Mouse (Mus musculus) midbrain, embryonic 13.5 days (tissue): ENCODE measurements at regions not wholly inside any gene's neighbourhood (a gene's known extent, or its start where the extent isn't known, plus 50 kb on each side); places are given as distances from the start of the nearest gene placed in this dataset.

Source experiments
- ATAC-seq: fragments of 200-750 bp; cut with Nextera tagmentation; 2 replicates; pipeline ENCODE4 v1.8.0; 2017; ENCODE audit warnings: mild to moderate bottlenecking, moderate TSS enrichment, moderate library complexity
- H3K27ac ChIP-seq: fragments of 300-500 bp; sonication (generic); 2 replicates; pipeline ENCODE4 v1.5.1; 2015; ENCODE audit warnings: inconsistent platforms, mild to moderate bottlenecking, moderate library complexity
- H3K27me3 ChIP-seq: fragments of 300-500 bp; sonication (generic); 2 replicates; pipeline ENCODE4 v1.6.1; 2015; ENCODE audit warnings: mild to moderate bottlenecking, inconsistent platforms
- H3K36me3 ChIP-seq: fragments of 300-500 bp; sonication (generic); 2 replicates; pipeline ENCODE4 v1.6.1; 2015; ENCODE audit warnings: mild to moderate bottlenecking, inconsistent platforms
- H3K4me1 ChIP-seq: fragments of 300-500 bp; sonication (generic); replicated peaks from 2 replicates; pipeline ENCODE4 v1.6.1; 2015; ENCODE audit warnings: inconsistent platforms
- H3K4me2 ChIP-seq: fragments of 300-500 bp; sonication (generic); replicated peaks from 2 replicates; pipeline ENCODE4 v1.6.1; 2015; ENCODE audit warnings: moderate library complexity, mild to moderate bottlenecking, inconsistent platforms
- H3K4me3 ChIP-seq: fragments of 300-500 bp; sonication (generic); replicated peaks from 2 replicates; pipeline ENCODE4 v1.5.1; 2015; ENCODE audit warnings: mild to moderate bottlenecking, inconsistent platforms
- H3K9ac ChIP-seq: fragments of 300-500 bp; sonication (generic); replicated peaks from 2 replicates; pipeline ENCODE4 v1.6.1; 2015; ENCODE audit warnings: mild to moderate bottlenecking, inconsistent platforms
- H3K9me3 ChIP-seq: fragments of 300-500 bp; sonication (generic); 2 replicates; pipeline ENCODE4 v1.6.1; 2016; ENCODE audit warnings: mild to moderate bottlenecking, inconsistent platforms
- WGBS: fragments of 180-500 bp; shearing (Covaris S2); methylation state at CpG from one replicate; pipeline ENCODE4 v1.1.7; 2015; 5-methylcytosine and 5-hydroxymethylcytosine counted together

DNA sequence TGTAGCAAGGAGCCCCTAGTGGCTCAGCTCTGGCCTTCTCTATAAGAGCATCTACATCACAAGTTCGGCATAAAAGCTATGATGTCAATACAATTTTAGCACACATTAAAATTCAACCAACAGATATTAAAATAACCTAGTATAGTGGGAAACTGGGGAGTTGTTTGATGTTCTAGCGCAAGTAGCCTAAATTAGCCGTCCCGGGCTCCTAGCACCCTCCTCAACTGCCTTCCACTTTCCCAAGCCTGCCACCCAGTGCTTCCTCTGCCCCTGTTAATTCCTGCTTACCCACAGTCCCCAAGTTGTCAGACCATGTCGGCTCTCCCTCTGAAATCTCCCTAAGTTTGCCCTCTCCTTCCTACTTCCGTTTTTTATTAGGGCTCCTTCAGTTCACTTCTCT is 154.2 kb upstream of the Trhde start:
- Histone ChIP-seq H3K27ac (no peak overlapping the region), H3K36me3 (no peaks in the 10 kb centered on the region), H3K9ac (no peak overlapping the region), H3K4me2 (no peak overlapping the region), H3K4me1 (no peaks in the 10 kb centered on the region), H3K27me3 (no peaks in the 10 kb centered on the region), H3K4me3 (no peak overlapping the region), H3K9me3 (no peaks in the 10 kb centered on the region)
- WGBS = 86% methylated on average over 6 of the region's 6 CpGs
- ATAC-seq = no peak

GRCm38 (mm10) chr10:114955608-114956007 is 153.5 kb upstream of the Trhde start:
- ATAC-seq = no peak
- no peaks in the 10 kb centered on the region for H3K4me1 ChIP-seq
- no peak overlapping the region for H3K4me2 ChIP-seq
- H3K27me3 ChIP-seq = no peaks in the 10 kb centered on the region
- H3K9ac ChIP-seq = no peak overlapping the region
- H3K27ac ChIP-seq = no peak overlapping the region
- H3K9me3 ChIP-seq = no peaks in the 10 kb centered on the region
- H3K4me3 ChIP-seq = no peak overlapping the region
- no peaks in the 10 kb centered on the region for H3K36me3 ChIP-seq

GRCm38 (mm10) chr10:114953358-114953757 is 151.3 kb upstream of the Trhde start:
- H3K36me3 ChIP-seq = no peaks in the 10 kb centered on the region
- WGBS = 82% methylated on average over 12 of the region's 12 CpGs
- no peak overlapping the region for H3K4me2 ChIP-seq
- no peaks in the 10 kb centered on the region for H3K4me1 ChIP-seq
- no peak overlapping the region for H3K4me3 ChIP-seq
- no peaks in the 10 kb centered on the region for H3K27me3 ChIP-seq
- H3K9me3 ChIP-seq = no peaks in the 10 kb centered on the region
- ATAC-seq = no peak
- no peak overlapping the region for H3K9ac ChIP-seq
- H3K27ac ChIP-seq = no peak overlapping the region

DNA sequence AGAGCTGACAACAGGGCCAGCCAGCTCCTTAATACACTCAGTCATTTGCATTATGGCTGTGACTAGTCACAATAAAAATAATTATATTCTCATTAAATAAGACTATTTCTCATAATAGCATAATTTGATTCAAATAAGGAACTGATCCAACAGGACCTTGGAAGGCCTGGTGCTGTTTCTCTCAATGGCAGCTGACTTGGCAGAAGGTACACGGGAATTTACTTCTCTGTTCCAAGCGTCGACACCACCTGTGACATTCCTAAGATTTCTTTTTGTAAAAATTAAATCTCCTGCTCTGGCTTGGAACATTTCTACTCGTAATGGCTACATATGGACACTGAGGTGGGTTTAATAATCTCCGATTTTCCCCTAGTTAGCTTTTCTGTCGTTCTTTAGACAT is 147.1 kb upstream of the Trhde start:
- Histone ChIP-seq H3K27me3 (no peaks in the 10 kb centered on the region), H3K4me3 (no peak overlapping the region), H3K4me2 (no peak overlapping the region), H3K27ac (no peak overlapping the region), H3K4me1 (no peaks in the 10 kb centered on the region), H3K36me3 (no peaks in the 10 kb centered on the region), H3K9ac (no peak overlapping the region), H3K9me3 (no peaks in the 10 kb centered on the region)
- no peak for ATAC-seq
- 88% methylated on average over 6 of the region's 6 CpGs for WGBS

DNA sequence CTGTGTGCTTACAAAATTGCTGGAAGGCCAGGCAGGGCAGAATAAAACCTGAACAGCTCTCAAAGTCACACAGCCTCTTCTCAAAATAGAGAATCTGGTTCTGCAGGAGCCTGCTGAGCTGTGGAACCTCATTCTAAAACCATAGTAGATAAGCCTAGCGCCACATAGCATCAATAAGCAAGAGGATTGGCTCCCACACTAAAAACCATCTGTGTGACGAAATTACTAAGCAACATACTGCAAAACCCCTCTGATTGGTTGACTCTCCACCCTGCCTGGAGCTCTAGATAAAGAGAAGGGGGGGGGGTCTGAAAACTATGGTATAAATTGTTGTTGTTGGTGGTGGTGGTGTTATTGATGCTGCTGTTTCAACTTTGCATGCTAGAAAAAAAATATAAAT is 122.6 kb upstream of the Trhde start:
- H3K4me2 ChIP-seq = no peak overlapping the region
- no peaks in the 10 kb centered on the region for H3K4me1 ChIP-seq
- H3K27me3 ChIP-seq = no peaks in the 10 kb centered on the region
- no peak for ATAC-seq
- 66% methylated on average over 2 of the region's 2 CpGs for WGBS
- H3K9ac ChIP-seq = no peak overlapping the region
- no peaks in the 10 kb centered on the region for H3K9me3 ChIP-seq
- no peaks in the 10 kb centered on the region for H3K36me3 ChIP-seq
- H3K27ac ChIP-seq = no peak overlapping the region
- no peak overlapping the region for H3K4me3 ChIP-seq

DNA sequence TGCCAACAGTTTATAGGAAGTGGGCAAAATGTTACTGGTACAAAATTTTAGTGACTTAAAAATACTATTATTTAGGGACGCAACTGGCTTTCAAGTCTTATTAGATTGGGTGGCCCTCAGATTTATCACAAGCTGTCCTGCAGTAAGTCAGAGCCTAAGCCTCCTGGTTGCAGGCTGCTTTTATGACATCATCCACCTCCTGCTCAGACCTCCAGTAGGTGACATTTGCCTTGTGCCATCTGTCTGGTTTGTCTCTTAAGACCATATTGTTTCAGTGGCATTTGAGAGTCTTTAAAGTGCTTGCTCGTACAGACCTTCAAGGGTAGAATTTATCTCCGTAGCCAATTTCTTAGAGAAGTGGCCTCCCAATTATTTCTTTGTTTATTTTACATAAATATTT is 111.9 kb upstream of the Trhde start:
- WGBS = 83% methylated on average over 3 of the region's 3 CpGs
- no peak for ATAC-seq
- H3K4me1 ChIP-seq = no peaks in the 10 kb centered on the region

GRCm38 (mm10) chr10:114891916-114892315 is 89.8 kb upstream of the Trhde start:
- Histone ChIP-seq H3K27me3 (no peaks in the 10 kb centered on the region), H3K36me3 (no peaks in the 10 kb centered on the region), H3K27ac (no peak overlapping the region), H3K9ac (no peak overlapping the region), H3K4me3 (no peak overlapping the region), H3K9me3 (no peaks in the 10 kb centered on the region), H3K4me1 (no peaks in the 10 kb centered on the region), H3K4me2 (no peak overlapping the region)
- no peak for ATAC-seq
- 94% methylated on average over 2 of the region's 2 CpGs for WGBS

More for the DNA sequence above, 111.9 kb upstream of the Trhde start:
- H3K36me3 ChIP-seq = no peaks in the 10 kb centered on the region
- no peaks in the 10 kb centered on the region for H3K27me3 ChIP-seq
- no peaks in the 10 kb centered on the region for H3K9me3 ChIP-seq
- no peak overlapping the region for H3K27ac ChIP-seq
- H3K9ac ChIP-seq = no peak overlapping the region
- no peak overlapping the region for H3K4me2 ChIP-seq
- no peak overlapping the region for H3K4me3 ChIP-seq

GRCm38 (mm10) chr10:114890726-114891430 is 88.8 kb upstream of the Trhde start:
- no peak overlapping the region for H3K4me2 ChIP-seq
- H3K27me3 ChIP-seq = no peaks in the 10 kb centered on the region
- no peak for ATAC-seq
- H3K9me3 ChIP-seq = no peaks in the 10 kb centered on the region
- WGBS = 85% methylated on average over 12 of the region's 12 CpGs
- no peak overlapping the region for H3K27ac ChIP-seq
- no peaks in the 10 kb centered on the region for H3K36me3 ChIP-seq
- no peak overlapping the region for H3K4me3 ChIP-seq
- H3K4me1 ChIP-seq = no peaks in the 10 kb centered on the region
- H3K9ac ChIP-seq = no peak overlapping the region

GRCm38 (mm10) chr10:114871201-114871600 is 69.1 kb upstream of the Trhde start:
- Histone ChIP-seq H3K27ac (no peak overlapping the region), H3K4me3 (no peak overlapping the region), H3K27me3 (no peaks in the 10 kb centered on the region), H3K9me3 (no peaks in the 10 kb centered on the region), H3K36me3 (no peaks in the 10 kb centered on the region), H3K4me2 (no peak overlapping the region), H3K4me1 (no peaks in the 10 kb centered on the region), H3K9ac (no peak overlapping the region)
- no peak for ATAC-seq
- 77% methylated on average over 2 of the region's 2 CpGs for WGBS

- no peak for ATAC-seq
Observed at GRCm38 (mm10) chr10:114857166-114857565, 55.1 kb upstream of the Trhde start.

GRCm38 (mm10) chr10:114852688-114853087 is 50.6 kb upstream of the Trhde start:
- Histone ChIP-seq H3K27me3 (no peaks in the 10 kb centered on the region), H3K27ac (no peak overlapping the region), H3K4me2 (no peak overlapping the region), H3K9me3 (no peaks in the 10 kb centered on the region), H3K9ac (no peak overlapping the region), H3K4me1 (no peaks in the 10 kb centered on the region), H3K4me3 (no peak overlapping the region), H3K36me3 (no peaks in the 10 kb centered on the region)
- ATAC-seq = no peak

More at GRCm38 (mm10) chr10:114857166-114857565, 55.1 kb upstream of the Trhde start:
- 86% methylated on average over 4 of the region's 4 CpGs for WGBS
- Histone ChIP-seq H3K4me1 (no peaks in the 10 kb centered on the region), H3K9ac (no peak overlapping the region), H3K27me3 (no peaks in the 10 kb centered on the region), H3K27ac (no peak overlapping the region), H3K4me3 (no peak overlapping the region), H3K9me3 (no peaks in the 10 kb centered on the region), H3K4me2 (no peak overlapping the region), H3K36me3 (no peaks in the 10 kb centered on the region)
